Mouse (Mus musculus): ENCODE measurements around the gene Irs2. TPM values are rescaled to one million over a fixed set of nuclear protein-coding genes. Genes with fewer than 3 reads are reported as not detected.
A peak's percentile ranks its signal among the peaks of the same experiment; 100 is the strongest.

Gene Irs2
- polyA plus RNA-seq, 1 experiment from 2014 or later = 4.6 TPM

GRCm38 (mm10) chr8:10952706-10953105 is 55.6 kb downstream of the Irs2 start:
- 34% methylated on average over 5 of the region's 5 CpGs for WGBS
- Histone ChIP-seq H3K4me1 (ENCODE audit: control insufficient read depth, insufficient read depth, low read depth, low read length) (peaks cover 6% of the 10 kb centered on the region), H3K36me3 (ENCODE audit: control insufficient read depth, insufficient read depth, low read length) (no peaks in the 10 kb centered on the region), H3K4me3 (ENCODE audit: low read length) (no peak overlapping the region), H3K27me3 (replicated peaks; ENCODE audit: control insufficient read depth, insufficient read depth, low read length) (peaks cover 4% of the 10 kb centered on the region; the same call in 1 of the 2 replicates), H3K9me3 (ENCODE audit: control insufficient read depth, low read length) (no peaks in the 10 kb centered on the region), H3K4me2 (ENCODE audit: low read length) (no peak overlapping the region), H3K27ac (ENCODE audit: low read depth, low read length) (no peak overlapping the region), H3K9ac (ENCODE audit: low read depth, low read length) (no peak overlapping the region)
- no peak for ATAC-seq

GRCm38 (mm10) chr8:10952235-10952634 is 56.0 kb downstream of the Irs2 start:
- peaks cover 6% of the 10 kb centered on the region for H3K4me1 ChIP-seq (ENCODE audit: control insufficient read depth, insufficient read depth, low read depth, low read length)
- no peaks in the 10 kb centered on the region for H3K9me3 ChIP-seq (ENCODE audit: control insufficient read depth, low read length)
- H3K36me3 ChIP-seq (ENCODE audit: control insufficient read depth, insufficient read depth, low read length) = no peaks in the 10 kb centered on the region
- WGBS = 66% methylated on average over 2 of the region's 2 CpGs
- H3K4me3 ChIP-seq (ENCODE audit: low read length) = no peak overlapping the region
- no peak for ATAC-seq
- H3K9ac ChIP-seq (ENCODE audit: low read depth, low read length) = no peak overlapping the region
- no peak overlapping the region for H3K4me2 ChIP-seq (ENCODE audit: low read length)
- peaks cover 4% of the 10 kb centered on the region; the same call in 1 of the 2 replicates for H3K27me3 ChIP-seq (replicated peaks; ENCODE audit: control insufficient read depth, insufficient read depth, low read length)
- H3K27ac ChIP-seq (ENCODE audit: low read depth, low read length) = no peak overlapping the region

- no peak overlapping the region for H3K9ac ChIP-seq (ENCODE audit: low read depth, low read length)
- no peaks in the 10 kb centered on the region for H3K36me3 ChIP-seq (ENCODE audit: control insufficient read depth, insufficient read depth, low read length)
- 57% methylated on average over 4 of the region's 4 CpGs for WGBS
- H3K4me1 ChIP-seq (ENCODE audit: control insufficient read depth, insufficient read depth, low read depth, low read length) = peaks cover 12% of the 10 kb centered on the region
- peaks cover 4% of the 10 kb centered on the region; the same call in 1 of the 2 replicates for H3K27me3 ChIP-seq (replicated peaks; ENCODE audit: control insufficient read depth, insufficient read depth, low read length)
- ATAC-seq = no peak
- H3K4me2 ChIP-seq (ENCODE audit: low read length) = no peak overlapping the region
- no peak overlapping the region for H3K27ac ChIP-seq (ENCODE audit: low read depth, low read length)
- no peak overlapping the region for H3K4me3 ChIP-seq (ENCODE audit: low read length)
- no peaks in the 10 kb centered on the region for H3K9me3 ChIP-seq (ENCODE audit: control insufficient read depth, low read length)
Observed at GRCm38 (mm10) chr8:10951567-10951966, 56.7 kb downstream of the Irs2 start.

DNA sequence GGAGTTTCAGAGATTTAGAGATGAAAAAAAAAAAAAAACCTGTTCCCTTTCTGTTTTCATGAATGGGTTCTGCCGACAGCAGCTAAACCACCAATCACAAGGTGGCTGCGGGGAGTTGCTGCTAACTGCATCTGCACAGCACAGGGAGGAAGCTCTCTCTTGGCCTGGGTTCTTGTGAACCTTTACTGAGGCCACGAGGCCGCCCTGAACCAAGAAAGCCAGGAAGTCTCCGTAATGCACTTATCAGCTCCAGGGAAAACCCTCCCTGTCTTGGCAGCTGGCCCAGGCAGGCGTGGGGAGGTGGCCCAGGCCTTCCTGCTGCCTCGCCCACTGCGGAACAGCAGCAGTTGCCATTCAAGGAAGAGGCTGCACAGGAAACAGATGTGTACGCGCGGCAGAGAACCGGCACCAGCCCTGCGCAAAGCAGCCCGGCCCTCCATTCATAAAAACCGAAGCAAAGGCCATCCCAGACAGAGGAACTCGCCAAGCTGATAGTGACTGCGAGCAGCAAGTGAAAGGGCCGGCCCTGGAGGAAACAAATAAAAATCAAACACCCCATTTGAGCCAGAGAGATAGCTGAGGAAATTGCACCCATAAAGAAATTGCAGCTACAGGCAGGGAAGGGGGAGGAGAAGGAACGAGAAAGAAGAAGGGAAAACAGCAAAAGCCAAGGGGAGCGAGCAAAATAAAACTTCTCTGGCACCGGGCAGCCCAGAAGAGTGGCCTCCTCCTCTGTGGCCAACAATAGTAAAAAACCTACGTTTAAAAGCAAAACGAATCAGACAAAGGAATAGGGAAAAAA is 62.1 kb downstream of the Irs2 start:
- Histone ChIP-seq H3K4me1 (ENCODE audit: control insufficient read depth, insufficient read depth, low read depth, low read length) (peaks cover 18% of the 10 kb centered on the region), H3K27ac (ENCODE audit: low read depth, low read length) (peak overlapping the region; percentile 68), H3K27me3 (replicated peaks; ENCODE audit: control insufficient read depth, insufficient read depth, low read length) (peaks cover 3% of the 10 kb centered on the region; the same call in 1 of the 2 replicates), H3K4me2 (ENCODE audit: low read length) (peak overlapping the region; percentile 50), H3K4me3 (ENCODE audit: low read length) (peak overlapping the region; percentile 20), H3K36me3 (ENCODE audit: control insufficient read depth, insufficient read depth, low read length) (no peaks in the 10 kb centered on the region), H3K9ac (ENCODE audit: low read depth, low read length) (peak overlapping the region; percentile 57), H3K9me3 (ENCODE audit: control insufficient read depth, low read length) (no peaks in the 10 kb centered on the region)
- WGBS = 2% methylated on average over 23 of the region's 23 CpGs
- ATAC-seq = peak; percentile 87

DNA sequence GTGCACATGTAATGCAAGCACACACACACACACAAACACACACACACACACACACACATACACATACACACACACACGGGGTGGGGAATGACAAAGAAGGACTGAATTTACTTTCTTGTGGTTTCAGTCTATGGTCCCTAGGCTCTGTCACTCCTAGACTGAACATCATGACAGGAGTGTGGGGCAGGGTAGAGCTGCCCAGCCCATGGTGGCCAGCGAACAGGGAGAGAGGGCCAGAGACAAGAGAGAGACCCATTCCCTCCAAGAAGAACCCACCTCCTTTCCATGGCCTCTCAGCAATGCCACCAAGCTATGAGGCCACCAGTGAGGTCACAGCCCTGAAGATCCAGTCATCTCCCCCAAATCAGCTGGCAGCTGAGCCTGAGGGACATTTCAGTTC is 62.8 kb downstream of the Irs2 start:
- Histone ChIP-seq H3K9ac (ENCODE audit: low read depth, low read length) (no peak overlapping the region), H3K27me3 (replicated peaks; ENCODE audit: control insufficient read depth, insufficient read depth, low read length) (0 out of 2 replicates have a peak, but pooled peaks cover 2% of the 10 kb centered on the region), H3K4me2 (ENCODE audit: low read length) (no peak overlapping the region), H3K27ac (ENCODE audit: low read depth, low read length) (peak overlapping the region; percentile 68; the same call in 1 of the 2 replicates), H3K9me3 (ENCODE audit: control insufficient read depth, low read length) (no peaks in the 10 kb centered on the region), H3K4me1 (ENCODE audit: control insufficient read depth, insufficient read depth, low read depth, low read length) (peaks cover 18% of the 10 kb centered on the region), H3K36me3 (ENCODE audit: control insufficient read depth, insufficient read depth, low read length) (no peaks in the 10 kb centered on the region), H3K4me3 (ENCODE audit: low read length) (no peak overlapping the region)
- 0 out of 2 replicates have a peak, but pooled peaks have one; percentile 29 for ATAC-seq
- WGBS = 76% methylated on average over 2 of the region's 2 CpGs

DNA sequence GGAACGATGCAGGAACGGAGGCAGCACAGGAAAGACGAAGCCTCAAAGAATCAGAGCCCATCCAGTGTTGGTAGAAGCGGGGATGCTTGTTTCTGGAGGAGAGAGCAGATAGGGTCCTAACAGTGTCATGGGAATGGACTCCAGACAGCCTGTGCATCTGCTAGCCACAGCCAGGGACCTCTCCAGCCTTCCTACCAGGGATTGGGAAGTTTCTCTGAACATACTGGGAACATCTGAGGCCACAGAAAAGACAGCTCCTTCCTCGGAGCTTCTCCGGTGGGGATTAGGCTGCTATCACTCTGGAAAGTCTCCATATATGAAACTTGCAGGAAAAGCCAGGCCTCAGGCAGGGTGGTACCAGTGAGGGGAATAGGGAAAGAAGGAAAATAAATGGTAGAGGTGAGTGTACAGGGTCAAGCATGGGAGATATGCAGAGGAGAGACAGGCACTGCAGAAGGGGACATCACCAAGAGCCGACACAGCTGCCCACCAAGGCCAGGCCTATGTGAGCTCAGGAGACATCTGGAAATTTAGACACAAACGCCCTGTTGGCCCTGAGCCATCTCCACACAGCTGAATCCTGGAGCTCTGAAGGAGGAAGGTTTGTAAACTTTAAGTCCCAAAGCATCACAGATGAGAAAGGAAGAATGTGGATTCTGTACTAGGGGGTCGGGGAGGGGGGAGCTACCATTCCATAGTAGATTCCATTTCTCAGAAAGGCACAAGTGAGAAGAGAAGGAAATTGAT is 64.8 kb downstream of the Irs2 start:
- Histone ChIP-seq H3K9me3 (ENCODE audit: control insufficient read depth, low read length) (no peaks in the 10 kb centered on the region), H3K27ac (ENCODE audit: low read depth, low read length) (no peak overlapping the region), H3K4me3 (ENCODE audit: low read length) (no peak overlapping the region), H3K27me3 (replicated peaks; ENCODE audit: control insufficient read depth, insufficient read depth, low read length) (0 out of 2 replicates have a peak, but pooled peaks cover 4% of the 10 kb centered on the region), H3K9ac (ENCODE audit: low read depth, low read length) (no peak overlapping the region), H3K4me2 (ENCODE audit: low read length) (no peak overlapping the region), H3K36me3 (ENCODE audit: control insufficient read depth, insufficient read depth, low read length) (no peaks in the 10 kb centered on the region), H3K4me1 (ENCODE audit: control insufficient read depth, insufficient read depth, low read depth, low read length) (peaks cover 18% of the 10 kb centered on the region)
- no peak for ATAC-seq
- WGBS = 77% methylated on average over 9 of the region's 9 CpGs

- no peak overlapping the region for H3K9ac ChIP-seq (ENCODE audit: low read depth, low read length)
- H3K4me2 ChIP-seq (ENCODE audit: low read length) = no peak overlapping the region
- 0 out of 2 replicates have a peak, but pooled peaks cover 2% of the 10 kb centered on the region for H3K27me3 ChIP-seq (replicated peaks; ENCODE audit: control insufficient read depth, insufficient read depth, low read length)
- H3K4me3 ChIP-seq (ENCODE audit: low read length) = no peak overlapping the region
- no peak for ATAC-seq
- no peaks in the 10 kb centered on the region for H3K36me3 ChIP-seq (ENCODE audit: control insufficient read depth, insufficient read depth, low read length)
- 46% methylated on average over 6 of the region's 6 CpGs for WGBS
- no peaks in the 10 kb centered on the region for H3K9me3 ChIP-seq (ENCODE audit: control insufficient read depth, low read length)
- H3K4me1 ChIP-seq (ENCODE audit: control insufficient read depth, insufficient read depth, low read depth, low read length) = no peaks in the 10 kb centered on the region
- no peak overlapping the region for H3K27ac ChIP-seq (ENCODE audit: low read depth, low read length)
Observed at GRCm38 (mm10) chr8:10939883-10940282, 68.4 kb downstream of the Irs2 start.

- no peaks in the 10 kb centered on the region for H3K9me3 ChIP-seq (ENCODE audit: control insufficient read depth, low read length)
- H3K27me3 ChIP-seq (replicated peaks; ENCODE audit: control insufficient read depth, insufficient read depth, low read length) = 0 out of 2 replicates have a peak, but pooled peaks cover 2% of the 10 kb centered on the region
- H3K27ac ChIP-seq (ENCODE audit: low read depth, low read length) = no peak overlapping the region
- 47% methylated on average over 3 of the region's 3 CpGs for WGBS
- H3K36me3 ChIP-seq (ENCODE audit: control insufficient read depth, insufficient read depth, low read length) = no peaks in the 10 kb centered on the region
- no peaks in the 10 kb centered on the region for H3K4me1 ChIP-seq (ENCODE audit: control insufficient read depth, insufficient read depth, low read depth, low read length)
- no peak overlapping the region for H3K9ac ChIP-seq (ENCODE audit: low read depth, low read length)
- H3K4me3 ChIP-seq (ENCODE audit: low read length) = no peak overlapping the region
- no peak for ATAC-seq
- H3K4me2 ChIP-seq (ENCODE audit: low read length) = no peak overlapping the region
Observed at GRCm38 (mm10) chr8:10939210-10939782, 69.0 kb downstream of the Irs2 start.

GRCm38 (mm10) chr8:10938284-10938683 is 70.0 kb downstream of the Irs2 start:
- WGBS = 86% methylated on average over 6 of the region's 6 CpGs
- H3K27ac ChIP-seq (ENCODE audit: low read depth, low read length) = no peak overlapping the region
- no peak overlapping the region for H3K4me2 ChIP-seq (ENCODE audit: low read length)
- no peak for ATAC-seq
- no peak overlapping the region for H3K9ac ChIP-seq (ENCODE audit: low read depth, low read length)
- no peaks in the 10 kb centered on the region for H3K4me1 ChIP-seq (ENCODE audit: control insufficient read depth, insufficient read depth, low read depth, low read length)
- H3K27me3 ChIP-seq (replicated peaks; ENCODE audit: control insufficient read depth, insufficient read depth, low read length) = 0 out of 2 replicates have a peak, but pooled peaks cover 2% of the 10 kb centered on the region
- H3K9me3 ChIP-seq (ENCODE audit: control insufficient read depth, low read length) = no peaks in the 10 kb centered on the region
- no peak overlapping the region for H3K4me3 ChIP-seq (ENCODE audit: low read length)
- H3K36me3 ChIP-seq (ENCODE audit: control insufficient read depth, insufficient read depth, low read length) = no peaks in the 10 kb centered on the region
